Mouse (Mus musculus): ENCODE data around the gene Ncstn.
A peak's percentile ranks its signal among the peaks of the same experiment; 100 is the strongest.

Ncstn gene

DNA sequence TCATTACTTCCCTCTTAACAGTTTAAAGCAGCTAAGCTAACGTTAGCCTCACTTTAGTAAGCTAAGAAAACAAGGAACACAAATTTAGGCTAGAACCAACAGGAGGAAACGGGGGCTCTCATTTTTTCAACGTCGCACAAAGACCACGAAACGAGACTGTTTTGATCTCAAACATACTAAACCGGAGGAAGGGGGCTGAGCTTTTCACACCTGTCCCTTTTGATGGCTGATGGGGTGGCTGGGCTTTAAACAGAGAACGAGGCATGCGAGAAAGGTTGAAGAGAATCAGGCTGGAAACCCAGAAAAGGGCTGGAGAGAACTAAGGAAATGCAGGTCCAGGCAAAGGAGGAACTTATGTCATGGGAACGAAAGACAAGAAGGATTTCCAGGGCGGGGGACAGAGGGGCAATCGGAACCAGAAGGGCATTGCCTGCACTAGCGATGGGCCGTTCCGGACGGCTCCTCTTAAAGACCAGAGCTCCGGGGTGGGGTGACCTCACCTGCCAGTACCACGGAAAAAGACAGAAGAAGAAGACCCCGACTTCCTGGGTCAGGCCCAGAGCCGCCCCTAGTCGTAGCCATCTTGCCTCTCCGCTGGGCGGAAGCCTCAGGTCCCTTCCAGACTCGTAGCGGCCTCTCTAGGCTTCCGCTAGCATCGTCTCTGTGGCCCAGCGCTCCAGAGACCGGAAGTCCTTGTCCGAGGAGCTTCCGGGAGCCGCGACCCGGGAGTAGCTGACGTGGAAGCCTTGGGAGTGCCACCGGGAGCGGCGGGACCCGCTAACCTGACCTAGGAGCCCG, at the start of gene Ncstn, which contains the start of gene Copa:
TSS of gene Ncstn (minus strand) at position 695 of the 798 bp plus-strand sequence.
TSS of gene Copa (plus strand) at position 429 of the 798 bp plus-strand sequence.
- peak; percentile 91 for DNase-seq

DNA sequence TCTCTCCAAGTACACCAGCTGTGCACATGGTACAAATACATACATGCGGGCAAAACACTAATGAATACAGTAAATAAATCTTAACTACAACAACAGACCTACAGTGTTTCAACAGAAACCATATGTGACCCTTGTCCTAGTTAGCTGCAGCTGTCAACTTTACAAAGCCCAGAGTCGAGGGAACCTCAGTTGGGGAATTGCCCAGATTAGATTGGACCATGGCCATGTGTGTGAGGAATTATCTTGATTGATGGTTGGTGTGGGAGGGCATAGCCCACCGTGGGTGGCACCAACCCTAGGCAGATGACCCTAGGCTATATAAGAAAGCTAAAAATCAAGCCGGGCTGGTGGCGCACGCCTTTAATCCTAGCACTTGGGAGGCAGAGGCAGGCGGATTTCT, 49.7 kb upstream of the Ncstn start:
- DNase-seq: no peak

DNA sequence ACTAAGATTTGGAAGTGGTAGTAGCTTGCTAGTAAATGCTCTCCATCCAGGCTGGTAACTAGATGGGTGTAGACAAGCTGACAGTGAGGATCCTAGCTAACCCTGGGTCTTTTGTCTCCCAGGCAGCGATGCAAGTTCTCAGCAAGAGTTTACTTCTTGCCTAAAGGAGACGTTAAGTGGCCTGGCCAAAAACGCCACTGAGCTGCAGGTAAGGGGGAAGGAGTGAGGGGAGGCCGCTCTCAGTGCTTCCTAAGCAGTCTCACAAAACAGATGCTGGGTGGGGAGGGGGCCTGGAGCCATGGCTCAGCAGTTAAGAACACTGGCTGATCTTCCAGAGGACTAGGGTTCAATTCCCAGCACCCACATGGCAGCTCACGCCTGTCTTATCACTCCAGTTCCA, 47.2 kb upstream of the Ncstn start:
- DNase-seq: no peak

DNA sequence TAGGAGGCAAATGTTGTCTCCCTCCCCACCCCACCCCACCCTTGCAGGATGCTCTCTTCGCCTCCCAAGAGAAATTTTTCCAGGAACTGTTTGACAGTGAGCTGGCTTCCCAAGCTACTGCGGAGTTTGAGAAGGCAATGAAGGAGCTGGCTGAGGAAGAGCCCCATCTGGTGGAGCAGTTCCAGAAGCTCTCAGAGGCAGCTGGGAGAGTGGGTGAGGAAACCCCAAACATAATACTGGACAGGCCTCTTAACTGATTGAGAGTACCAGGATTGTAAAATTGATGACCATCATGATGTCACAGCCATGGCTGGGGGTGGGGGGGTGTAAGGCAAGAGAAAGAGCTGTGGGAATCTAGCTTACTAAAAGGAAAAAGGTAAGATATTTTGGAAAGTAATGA, 46.5 kb upstream of the Ncstn start:
- peak; percentile 49 for DNase-seq

DNA sequence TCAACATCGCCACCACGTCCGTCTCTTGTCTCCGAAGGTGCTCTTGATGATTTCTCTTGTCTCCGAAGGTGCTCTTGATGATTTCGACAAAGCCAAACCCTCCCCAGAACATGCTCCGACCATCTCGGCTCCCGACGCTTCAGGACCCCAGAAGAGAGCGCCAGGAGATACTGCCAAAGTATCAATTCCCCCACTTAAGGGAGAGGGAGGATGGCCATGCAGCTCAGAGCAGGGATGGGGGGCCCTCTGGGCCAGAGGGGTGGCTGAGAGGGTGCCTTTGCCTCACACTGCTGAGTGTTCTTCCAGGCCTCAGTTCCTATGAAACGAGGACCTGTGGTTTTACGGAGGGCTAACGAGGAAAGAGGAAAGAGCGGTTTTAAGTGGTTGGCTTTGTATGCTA, 46.0 kb upstream of the Ncstn start:
- DNase-seq: no peak

DNA sequence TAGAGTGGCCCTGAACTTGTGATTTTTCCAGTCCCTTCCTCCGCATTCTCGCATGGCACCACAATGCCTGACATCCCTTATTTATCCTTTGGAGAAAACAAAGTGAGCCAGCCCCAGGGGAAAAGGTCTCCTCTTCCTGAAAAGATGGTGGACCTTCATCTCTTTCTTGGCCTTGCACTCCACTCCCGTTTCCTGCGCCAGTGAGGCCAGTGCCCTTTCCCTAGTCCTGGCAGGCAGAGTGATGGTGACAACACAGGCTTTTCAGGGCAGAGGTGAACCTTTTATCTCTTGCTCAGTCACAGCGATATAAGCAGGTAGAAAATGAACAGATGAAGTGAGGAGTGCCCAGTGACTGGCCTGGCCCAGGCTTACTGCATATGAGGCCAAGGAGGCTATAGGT, 44.9 kb upstream of the Ncstn start:
- DNase-seq: no peak

DNA sequence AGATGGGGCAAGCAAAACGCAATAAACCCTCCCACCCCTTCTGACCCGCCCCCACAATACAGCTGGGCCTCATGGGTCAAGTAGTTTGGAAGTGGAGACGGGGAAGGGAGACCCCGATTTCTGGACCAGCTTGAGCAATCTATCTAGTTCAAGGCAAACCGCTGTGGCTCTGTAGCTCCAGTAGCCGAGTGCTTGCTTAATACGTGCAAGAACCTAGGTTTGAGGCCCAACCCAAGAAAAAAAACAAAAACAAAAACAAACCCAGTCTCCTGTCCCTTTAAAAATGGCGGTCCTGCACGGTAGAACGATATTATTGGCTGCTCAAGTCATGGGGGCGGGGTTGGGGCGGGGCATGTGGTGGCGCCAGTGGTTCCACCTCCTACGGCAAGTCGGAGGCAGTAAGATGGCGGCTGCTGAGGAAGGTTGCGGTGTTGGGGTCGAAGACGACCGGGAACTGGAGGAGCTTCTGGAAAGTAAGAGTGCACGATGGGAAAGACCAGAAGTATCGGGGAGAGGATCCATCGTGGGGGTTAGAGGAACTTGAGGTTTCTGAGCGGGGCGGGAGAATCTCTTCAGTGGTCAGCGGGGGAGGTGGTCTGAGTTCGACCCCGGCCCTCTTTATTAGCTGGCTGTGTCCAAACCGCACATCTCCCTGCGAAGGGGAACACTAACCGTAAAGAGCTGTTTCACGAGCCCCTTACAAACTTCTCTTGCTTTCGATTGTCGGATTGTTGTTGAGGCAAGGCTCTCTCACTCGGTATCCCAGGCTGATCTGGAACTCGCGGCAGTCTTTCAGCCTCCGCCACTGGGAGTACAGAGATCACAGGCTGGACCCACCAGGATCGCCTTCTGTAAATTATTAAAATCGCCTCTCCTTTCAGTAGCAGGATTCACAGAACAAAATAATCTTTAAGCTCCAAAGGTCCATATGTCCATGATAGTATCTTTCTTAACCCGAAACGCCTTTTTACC, 44.1 kb upstream of the Ncstn start, which contains the start of gene Pex19:
TSS of gene Pex19 (plus strand) at position 380 of the 972 bp plus-strand sequence.
- peak; percentile 74 for DNase-seq

DNA sequence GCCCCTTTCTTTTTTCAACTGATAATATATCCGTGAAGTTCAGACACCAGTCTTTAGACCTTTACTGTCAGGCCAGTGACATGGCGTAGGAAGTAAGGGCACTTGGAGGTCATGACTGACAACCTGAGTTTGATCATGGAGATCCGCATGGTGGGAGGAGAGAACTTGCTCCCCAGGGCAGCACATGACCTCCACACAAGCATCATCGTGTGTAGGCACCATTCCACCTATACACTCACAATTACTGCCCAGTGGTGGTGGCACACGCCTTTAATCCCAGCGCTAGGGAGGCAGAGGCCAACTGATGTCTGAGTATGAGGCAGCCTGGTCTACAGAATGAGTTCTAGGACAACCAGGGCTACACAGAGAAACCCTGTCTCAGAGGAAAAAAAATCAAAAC, 42.0 kb upstream of the Ncstn start:
- DNase-seq: no peak

DNA sequence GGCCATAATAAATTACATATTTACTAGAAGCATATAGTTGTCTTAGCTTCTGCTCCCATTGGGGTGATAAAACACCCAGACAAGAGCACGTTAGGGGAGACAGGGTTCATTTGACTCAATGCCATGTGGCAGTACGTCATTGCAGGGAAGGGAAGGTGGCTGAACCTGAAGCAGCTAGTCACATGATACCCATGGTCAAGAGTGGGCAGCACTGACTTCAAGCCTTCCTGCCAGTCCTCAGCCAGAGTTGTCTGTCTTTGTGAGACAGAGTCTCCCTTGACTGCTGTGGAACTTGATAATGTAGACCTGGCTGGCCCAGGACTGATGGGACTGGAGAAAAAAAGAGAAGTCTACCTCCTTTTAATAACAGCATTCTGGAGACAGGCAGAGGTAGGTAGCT, 40.1 kb upstream of the Ncstn start:
- no peak for DNase-seq

DNA sequence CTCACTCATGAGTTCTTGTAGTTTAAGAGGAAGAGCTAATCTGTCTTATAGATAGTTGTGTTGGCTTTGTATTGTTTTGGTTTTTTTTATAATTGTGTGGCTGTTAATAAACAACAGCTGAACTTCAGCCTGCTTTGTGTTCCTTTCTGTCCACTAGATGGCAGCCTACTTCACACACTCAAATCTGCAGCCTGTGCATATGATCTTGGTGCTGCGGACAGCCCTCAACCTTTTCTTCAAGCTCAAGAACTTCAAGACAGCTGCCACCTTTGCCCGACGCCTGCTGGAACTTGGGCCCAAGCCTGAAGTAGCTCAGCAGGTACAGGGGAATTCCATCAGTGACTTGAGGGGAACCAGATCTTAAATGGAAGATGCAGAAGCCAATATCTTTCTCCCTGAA, 37.1 kb upstream of the Ncstn start:
- no peak for DNase-seq

DNA sequence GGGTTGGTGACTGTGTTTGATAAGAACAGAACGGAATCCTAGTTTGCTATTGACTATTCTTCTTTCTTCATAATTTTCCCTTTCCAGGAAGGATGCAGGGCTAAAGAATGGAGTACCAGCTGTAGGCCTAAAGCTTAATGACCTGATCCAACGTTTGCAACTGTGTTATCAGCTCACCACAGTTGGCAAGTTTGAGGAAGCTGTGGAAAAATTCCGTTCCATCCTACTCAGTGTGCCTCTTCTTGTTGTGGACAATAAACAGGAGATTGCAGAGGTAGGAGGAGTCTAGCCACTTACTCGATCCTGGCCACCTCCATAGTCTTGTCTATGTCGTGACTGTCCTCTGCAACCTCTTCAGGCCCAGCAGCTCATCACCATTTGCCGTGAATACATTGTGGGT, 36.5 kb upstream of the Ncstn start:
- DNase-seq: no peak

DNA sequence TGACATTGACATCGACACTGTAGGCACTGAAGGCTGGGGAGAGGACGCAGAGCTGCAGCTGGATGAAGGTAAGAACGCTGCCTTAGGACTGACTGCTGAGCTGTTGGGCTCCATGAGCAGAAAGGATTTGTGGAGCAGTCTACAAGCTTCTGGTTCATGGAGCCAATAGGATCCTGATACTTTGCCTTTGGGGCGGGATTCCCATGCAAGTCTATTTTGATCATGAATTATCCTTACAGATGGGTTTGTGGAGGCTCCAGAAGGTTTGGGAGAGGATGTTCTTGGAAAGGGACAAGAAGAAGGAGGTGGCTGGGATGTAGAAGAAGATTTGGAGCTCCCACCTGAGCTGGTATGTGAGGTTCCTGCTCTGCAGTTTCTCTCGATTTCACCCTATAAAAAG, 34.4 kb upstream of the Ncstn start:
- no peak for DNase-seq

DNA sequence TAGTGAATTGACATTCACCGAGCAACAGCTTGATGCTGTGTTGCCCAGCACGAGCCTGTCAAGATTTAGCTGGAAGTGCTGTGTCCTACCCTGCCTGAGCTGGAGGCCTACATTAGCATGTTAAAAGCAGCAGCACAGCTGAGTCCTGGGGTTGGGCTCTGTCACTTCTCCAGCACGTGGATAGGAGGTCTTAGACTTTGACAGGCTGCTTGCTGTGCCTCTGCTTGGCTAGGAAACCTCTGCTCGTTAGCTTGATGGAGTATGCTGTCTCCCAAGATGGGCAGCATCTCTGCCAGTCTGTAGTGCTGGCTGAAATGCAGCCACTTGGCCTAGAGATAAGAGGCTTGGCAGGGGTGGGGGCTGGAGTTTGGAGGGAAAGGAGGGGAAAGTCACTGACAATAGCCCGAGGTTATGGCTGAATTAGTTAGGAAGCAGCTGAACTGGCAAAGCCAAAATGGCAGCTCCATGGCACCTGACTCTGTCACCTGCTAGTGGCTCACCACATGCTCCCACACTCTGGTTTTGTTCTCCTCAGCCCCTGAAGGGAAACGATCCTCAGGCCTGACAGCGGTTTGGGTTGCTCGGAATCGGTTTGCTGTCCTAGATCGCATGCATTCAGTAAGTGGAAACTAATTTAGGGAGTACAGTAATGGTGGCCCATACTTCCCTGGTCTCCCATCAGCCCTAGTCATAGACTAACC, 25.3 kb upstream of the Ncstn start:
- DNase-seq: no peak

DNA sequence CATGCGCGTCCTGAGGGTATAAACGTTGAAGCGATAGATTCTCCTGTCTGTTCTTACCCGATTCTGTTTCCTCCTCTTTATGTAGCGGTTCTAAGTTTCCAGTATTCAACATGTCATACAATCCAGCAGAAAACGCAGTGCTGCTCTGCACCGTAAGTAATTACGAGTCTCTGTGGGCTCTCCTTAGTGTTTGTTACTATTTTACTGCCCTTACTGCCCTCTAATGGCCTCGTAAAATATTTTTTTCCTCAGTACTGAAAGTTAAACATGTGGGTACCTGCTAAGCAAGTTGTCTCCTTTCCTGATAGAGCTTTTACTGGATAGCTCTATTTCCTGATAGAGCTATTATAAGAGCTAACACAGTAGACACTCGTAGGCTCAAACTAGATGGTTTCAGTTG, 22.5 kb upstream of the Ncstn start:
- DNase-seq: no peak

DNA sequence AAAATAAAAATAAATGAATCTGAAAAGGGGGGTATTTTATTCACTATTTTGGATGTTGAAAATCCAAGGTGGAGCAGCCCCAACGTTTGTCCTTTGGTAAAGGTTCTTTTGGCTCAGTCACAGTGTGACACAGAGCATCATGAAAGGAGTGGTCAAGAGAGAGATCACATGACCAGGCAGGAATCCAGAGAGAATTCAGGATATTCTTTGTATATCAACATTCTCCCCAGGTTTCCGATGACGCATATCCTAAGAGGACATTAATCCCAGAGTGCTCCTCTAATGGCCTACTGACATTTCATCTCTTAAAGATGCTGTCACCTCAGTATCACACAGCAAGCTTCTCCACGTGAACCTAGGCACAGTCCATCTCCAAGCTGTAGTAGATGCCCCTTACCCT, 21.0 kb upstream of the Ncstn start:
- DNase-seq: no peak

DNA sequence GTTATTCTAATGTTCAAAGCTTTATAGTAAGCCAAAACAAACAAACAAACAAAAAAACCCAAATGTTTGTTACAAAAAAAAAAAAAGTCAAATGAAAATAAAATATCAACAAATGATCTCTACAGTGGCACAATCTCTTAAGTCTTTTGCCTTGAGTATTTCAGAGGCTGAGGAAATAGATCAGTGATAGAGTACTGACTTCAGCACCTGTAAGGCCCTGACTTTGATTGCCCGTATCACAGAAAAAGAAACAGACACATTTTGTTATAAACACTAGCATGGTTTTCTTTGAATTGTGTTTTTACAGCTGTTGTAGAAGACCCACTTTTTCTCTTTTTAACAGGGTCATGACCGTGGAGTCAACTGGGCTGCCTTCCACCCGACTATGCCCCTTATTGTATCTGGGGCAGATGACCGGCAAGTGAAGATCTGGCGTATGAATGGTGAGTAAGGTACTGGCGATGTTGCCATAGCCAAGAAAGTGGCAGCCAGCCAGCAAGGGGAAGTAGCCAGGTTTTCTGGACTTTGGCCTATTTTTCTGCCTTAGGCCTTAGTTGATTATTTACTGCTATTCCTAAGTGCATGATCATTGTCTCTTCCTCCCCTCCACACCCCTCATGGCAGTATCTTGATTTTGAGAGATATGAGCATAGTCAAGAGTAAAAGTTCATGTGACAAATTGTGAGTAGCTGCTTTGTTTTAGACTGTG, 16.9 kb upstream of the Ncstn start:
- DNase-seq: no peak

DNA sequence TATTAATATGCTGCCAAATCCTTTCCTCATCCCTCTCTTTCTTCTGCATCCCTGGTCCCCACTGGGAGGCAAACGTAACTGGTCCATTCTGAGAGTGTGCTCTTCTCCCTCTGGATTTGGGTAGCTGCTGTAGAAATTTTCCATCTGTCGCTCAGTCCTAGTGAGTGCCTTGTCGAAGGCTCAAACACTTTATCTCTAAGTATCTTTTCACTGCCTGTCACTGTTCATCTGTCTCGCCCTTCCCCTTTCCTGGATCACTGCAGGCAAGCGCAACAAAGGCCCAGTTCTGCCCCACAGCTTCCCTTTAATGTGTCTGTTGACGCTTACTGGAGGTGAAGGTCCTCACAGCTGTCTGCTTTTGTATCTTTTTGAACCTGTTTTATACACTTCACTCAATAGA, 12.6 kb upstream of the Ncstn start:
- DNase-seq: no peak

DNA sequence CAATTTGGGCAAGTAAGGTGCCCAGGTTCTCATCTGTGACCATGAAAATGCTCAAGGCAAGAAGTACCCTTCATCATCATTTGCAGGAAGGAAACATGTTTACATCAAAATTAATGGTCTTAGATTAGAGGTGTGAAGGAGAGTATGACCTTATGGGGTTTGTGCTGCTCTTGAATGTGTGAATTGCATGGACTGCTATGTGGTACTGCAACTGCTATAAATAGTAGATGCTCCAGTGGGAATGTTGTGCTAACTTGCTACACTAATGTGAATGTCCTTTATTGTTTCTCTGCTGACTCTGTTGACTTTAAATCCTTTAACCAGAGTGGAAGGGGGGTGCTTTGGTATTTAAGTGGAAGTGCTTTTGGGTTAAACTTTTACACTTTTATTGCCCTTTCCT, 11.7 kb upstream of the Ncstn start:
- no peak for DNase-seq

DNA sequence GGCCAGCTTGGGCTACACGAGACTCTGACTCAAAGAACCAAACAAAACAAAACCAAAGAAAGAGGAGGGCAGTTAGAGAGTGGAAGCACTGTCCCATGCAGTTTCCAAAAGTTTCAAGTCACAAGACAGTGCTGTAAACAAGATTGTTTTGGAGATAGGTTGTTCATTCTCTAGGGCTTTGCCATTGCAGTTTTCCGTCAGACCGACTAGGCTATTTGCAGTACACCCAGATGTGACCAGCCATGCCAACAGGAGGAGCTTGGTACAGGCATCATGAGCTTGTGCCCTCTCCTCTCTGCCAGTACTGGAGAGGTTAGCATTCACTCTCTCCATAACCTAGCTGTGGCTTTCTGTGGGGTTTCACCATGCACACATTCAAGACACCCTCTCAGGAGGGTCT, 10.9 kb upstream of the Ncstn start:
- no peak for DNase-seq

DNA sequence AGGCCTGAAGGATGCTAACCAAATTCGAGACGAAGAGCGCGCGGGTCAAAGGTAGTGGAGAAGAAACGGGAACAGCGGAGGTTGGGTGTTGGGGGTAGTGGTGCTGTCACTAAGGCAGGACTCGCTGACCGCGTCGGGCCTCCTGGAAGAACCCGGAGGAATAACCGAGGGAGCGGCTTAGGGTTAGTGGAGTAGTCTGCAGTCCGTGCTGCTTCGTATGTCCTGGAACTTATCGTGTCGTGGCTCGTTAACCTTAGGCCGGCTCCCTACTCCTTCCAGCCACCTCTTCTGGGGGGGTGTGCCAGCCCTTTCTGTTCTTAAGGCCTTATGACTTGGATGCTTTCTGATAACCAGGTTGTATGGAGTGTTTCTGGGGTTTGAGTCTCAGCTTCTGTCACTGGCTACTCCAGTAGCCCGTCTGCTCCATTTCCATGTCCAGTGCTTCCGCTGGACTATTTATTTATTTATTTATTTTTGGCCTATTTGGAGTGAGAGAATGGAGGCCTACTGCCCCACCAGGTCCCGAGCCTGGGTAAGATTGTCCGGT, 377 bp upstream of the Ncstn start:
- no peak for DNase-seq

DNA sequence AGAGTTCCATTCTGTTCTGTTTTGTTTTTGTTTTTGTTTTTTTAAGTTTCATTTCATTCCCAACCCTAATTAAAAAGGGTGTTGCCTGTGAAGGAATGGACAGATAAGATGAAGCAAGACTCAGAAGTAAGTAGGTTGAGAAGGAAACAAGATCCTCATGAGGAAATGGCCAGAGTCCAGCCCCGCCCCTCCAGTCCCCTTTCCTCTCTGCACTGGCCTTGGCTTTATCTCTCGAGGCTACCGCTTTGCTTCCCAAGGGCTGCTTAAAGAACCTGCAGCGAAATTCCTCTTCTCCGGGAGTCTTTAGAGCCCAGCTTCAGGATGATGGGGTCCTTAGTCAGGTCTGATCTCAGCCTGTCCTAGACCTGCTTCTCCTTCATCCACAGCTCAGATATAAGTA, 4.6 kb downstream of the Ncstn start:
- no peak for DNase-seq

DNA sequence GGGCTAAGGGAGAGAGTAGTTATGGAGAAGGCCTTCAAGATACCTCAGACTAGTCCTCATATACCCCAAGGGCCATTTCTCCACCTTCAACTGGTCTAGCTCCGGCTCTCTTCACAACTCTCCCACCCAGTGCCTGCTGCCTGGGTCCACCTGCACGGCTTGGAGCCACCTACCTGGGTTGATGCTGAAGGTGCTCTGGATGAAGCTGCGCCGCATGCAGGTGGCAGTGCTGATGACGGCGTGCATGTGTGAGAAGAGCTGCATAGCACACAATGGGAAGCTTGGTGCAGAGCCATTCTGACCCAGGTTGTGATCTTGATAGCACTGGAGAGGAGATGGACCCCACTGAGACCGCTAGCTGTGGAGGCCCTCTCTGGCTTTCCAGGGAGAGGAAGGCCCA, 10.0 kb downstream of the Ncstn start:
- DNase-seq: no peak

Measured in right cerebral cortex, postnatal 14 days (tissue).